Mouse (Mus musculus) CH12.LX (cell line): ENCODE measurements around the gene Tstd2. TPM values are rescaled to one million over a fixed set of nuclear protein-coding genes. Genes with fewer than 3 reads are reported as not detected.

ENCODE experiments used
- DNase-seq: peaks from one replicate; pipeline ENCODE4 v3.0.0-alpha.2; 2013; ENCODE audit errors: extremely low read depth
- H3K27ac ChIP-seq: 2 replicates; pipeline ENCODE4 v1.5.1; 2012; ENCODE audit warnings: low read depth, mild to moderate bottlenecking, control low read depth, moderate library complexity; ENCODE audit not compliant: insufficient read depth
- H3K27me3 ChIP-seq: replicated peaks from 2 replicates; pipeline ENCODE3; 2012; ENCODE audit warnings: inconsistent platforms
- H3K36me3 ChIP-seq, 2 experiments: replicated peaks in 1 of 2; 2 replicates each; pipeline versions ENCODE3 to v1.6.1; 2012; ENCODE audit warnings: inconsistent platforms in 1 of 2, low read length in 1 of 2, mild to moderate bottlenecking in 1 of 2, mixed read lengths in 1 of 2, moderate library complexity in 1 of 2; ENCODE audit not compliant: control insufficient read depth in 1 of 2, insufficient read depth in 1 of 2
- H3K4me1 ChIP-seq, 2 experiments: 2 replicates each; pipeline ENCODE4 v1.6.1; 2012; ENCODE audit warnings: inconsistent platforms in 1 of 2, moderate library complexity in 1 of 2; ENCODE audit not compliant: insufficient read depth in 2 of 2, control insufficient read depth in 1 of 2
- H3K4me2 ChIP-seq: 2 replicates; pipeline ENCODE4 v1.6.1; 2012; ENCODE audit warnings: low read depth, mild to moderate bottlenecking, control low read depth; ENCODE audit not compliant: poor library complexity, insufficient read depth, severe bottlenecking
- H3K4me3 ChIP-seq, 3 experiments: fragments of 150-350 bp in 1 of 3; sonication (generic) in 1 of 3; replicated peaks in 1 of 3; 2 replicates each; pipeline versions ENCODE3 to v1.5.1; 2011 to 2012; ENCODE audit warnings: low read depth in 2 of 3, low read length in 2 of 3, mild to moderate bottlenecking in 2 of 3, moderate library complexity in 2 of 3, control low read depth in 1 of 3, improper control_type of control experiment in 1 of 3, inconsistent platforms in 1 of 3, mixed read lengths in 1 of 3; ENCODE audit not compliant: poor library complexity in 1 of 3
- H3K79me2 ChIP-seq: replicated peaks from 2 replicates; pipeline ENCODE4 v1.6.1; 2012; ENCODE audit warnings: mild to moderate bottlenecking, moderate library complexity; ENCODE audit not compliant: control insufficient read depth, poor library complexity, insufficient read depth, severe bottlenecking; ENCODE audit errors: extremely low read depth
- H3K9ac ChIP-seq: 2 replicates; pipeline ENCODE4 v1.6.1; 2012; ENCODE audit warnings: low read depth, mild to moderate bottlenecking, control low read depth, moderate library complexity; ENCODE audit not compliant: insufficient read depth
- H3K9me3 ChIP-seq: replicated peaks from 2 replicates; pipeline ENCODE3; 2012; ENCODE audit warnings: low read length, inconsistent platforms, mixed read lengths
- BHLHE40 ChIP-seq: IDR thresholded peaks from 2 replicates; pipeline ENCODE4 v1.6.1; 2011; ENCODE audit warnings: mild to moderate bottlenecking, low read depth, low read length, improper control_type of control experiment
- CHD1 ChIP-seq: IDR thresholded peaks from 2 replicates; pipeline ENCODE4 v1.6.1; 2012; ENCODE audit warnings: low read depth, low read length, improper control_type of control experiment, inconsistent platforms
- CHD2 ChIP-seq: IDR thresholded peaks from 2 replicates; pipeline ENCODE4 v1.6.1; 2011; ENCODE audit warnings: low read length, improper control_type of control experiment
- E2F4 ChIP-seq: IDR thresholded peaks from 2 replicates; pipeline ENCODE4 v1.6.1; 2011; ENCODE audit warnings: low read depth, low read length, improper control_type of control experiment; ENCODE audit not compliant: insufficient replicate concordance
- EP300 ChIP-seq: IDR thresholded peaks from 2 replicates; pipeline ENCODE4 v1.6.1; 2011; ENCODE audit warnings: low read length, improper control_type of control experiment
- ETS1 ChIP-seq: conservative IDR thresholded peaks from 2 replicates; pipeline ENCODE4 v1.6.1; 2012; ENCODE audit warnings: low read depth, mild to moderate bottlenecking, inconsistent platforms, low read length, improper control_type of control experiment, moderate library complexity
- GABPA ChIP-seq: IDR thresholded peaks from 2 replicates; pipeline ENCODE4 v1.6.1; 2012; ENCODE audit warnings: low read depth, low read length, improper control_type of control experiment, inconsistent platforms; ENCODE audit not compliant: insufficient replicate concordance
- HCFC1 ChIP-seq: IDR thresholded peaks from 2 replicates; pipeline ENCODE4 v1.6.1; 2012; ENCODE audit warnings: low read depth, mild to moderate bottlenecking, inconsistent platforms, low read length, improper control_type of control experiment
- IRF4 ChIP-seq: IDR thresholded peaks from 2 replicates; pipeline ENCODE4 v1.6.1; 2014; ENCODE audit warnings: low read depth, mild to moderate bottlenecking, inconsistent platforms, low read length, improper control_type of control experiment
- JUN ChIP-seq: IDR thresholded peaks from 2 replicates; pipeline ENCODE4 v1.6.1; 2011; ENCODE audit warnings: low read depth, mild to moderate bottlenecking, low read length, improper control_type of control experiment, moderate library complexity; ENCODE audit not compliant: insufficient read depth
- KAT2A ChIP-seq: IDR thresholded peaks from 2 replicates; pipeline ENCODE4 v1.6.1; 2012; ENCODE audit warnings: low read length, improper control_type of control experiment, inconsistent platforms; ENCODE audit not compliant: insufficient replicate concordance
- MAFK ChIP-seq: IDR thresholded peaks from 2 replicates; pipeline ENCODE4 v1.6.1; 2011; ENCODE audit warnings: low read length, improper control_type of control experiment; ENCODE audit not compliant: insufficient replicate concordance
- MAX ChIP-seq: IDR thresholded peaks from 2 replicates; pipeline ENCODE4 v1.6.1; 2011; ENCODE audit warnings: low read length, improper control_type of control experiment
- MAZ ChIP-seq: IDR thresholded peaks from 2 replicates; pipeline ENCODE4 v1.6.1; 2012; ENCODE audit warnings: low read depth, mild to moderate bottlenecking, inconsistent platforms, low read length, improper control_type of control experiment, moderate library complexity
- MYC ChIP-seq: IDR thresholded peaks from 2 replicates; pipeline ENCODE4 v1.6.1; 2011; ENCODE audit warnings: low read depth, mild to moderate bottlenecking, improper control_type of control experiment, low read length
- PAX5 ChIP-seq: IDR thresholded peaks from 2 replicates; pipeline ENCODE4 v1.6.1; 2012; ENCODE audit warnings: low read length, inconsistent platforms, mixed read lengths
- POLR2AphosphoS2 ChIP-seq: IDR thresholded peaks from 2 replicates; pipeline ENCODE4 v1.6.1; 2011; ENCODE audit warnings: low read depth, low read length, improper control_type of control experiment
- RCOR1 ChIP-seq: conservative IDR thresholded peaks from 2 replicates; pipeline ENCODE4 v1.6.1; 2012; ENCODE audit warnings: low read depth, mild to moderate bottlenecking, inconsistent platforms, low read length, improper control_type of control experiment
- SIN3A ChIP-seq: IDR thresholded peaks from 2 replicates; pipeline ENCODE4 v1.6.1; 2012; ENCODE audit warnings: low read length, improper control_type of control experiment, inconsistent platforms
- SMC3 ChIP-seq: IDR thresholded peaks from 2 replicates; pipeline ENCODE4 v1.6.1; 2011; ENCODE audit warnings: low read depth, low read length, improper control_type of control experiment
- UBTF ChIP-seq: IDR thresholded peaks from 2 replicates; pipeline ENCODE4 v1.6.1; 2012; ENCODE audit warnings: low read depth, mild to moderate bottlenecking, inconsistent platforms, low read length, improper control_type of control experiment, moderate library complexity
- USF2 ChIP-seq: conservative IDR thresholded peaks from 2 replicates; pipeline ENCODE4 v1.6.1; 2011; ENCODE audit warnings: low read depth, low read length, improper control_type of control experiment
- ZKSCAN1 ChIP-seq: IDR thresholded peaks from 2 replicates; pipeline ENCODE4 v1.6.1; 2012; ENCODE audit warnings: low read depth, inconsistent platforms, low read length, improper control_type of control experiment, borderline replicate concordance
- ZMIZ1 ChIP-seq: IDR thresholded peaks from 2 replicates; pipeline ENCODE4 v1.6.1; 2012; ENCODE audit warnings: low read depth, mild to moderate bottlenecking, inconsistent platforms, low read length, improper control_type of control experiment
- ZNF384 ChIP-seq: IDR thresholded peaks from 2 replicates; pipeline ENCODE4 v1.6.1; 2012; ENCODE audit warnings: low read depth, low read length, improper control_type of control experiment, inconsistent platforms
- dilution Hi-C: fragments of 300-500 bp; cut with MboI; formaldehyde crosslinking; loops from 2 replicates; pipeline ENCODE4 v1.14.3; 2020; ENCODE audit warnings: low sequenced_read_pairs; ENCODE audit not compliant: extremely low pct_unique_long_range_greater_than_20kb, extremely low pct_ligation_motif_present
- in situ Hi-C: fragments of 300-500 bp; cut with MboI; formaldehyde crosslinking; loops from 3 replicates; pipeline ENCODE4 v1.14.3; 2019; ENCODE audit warnings: low sequenced_read_pairs, low pct_ligation_motif_present, low pct_unique_long_range_greater_than_20kb, mixed read lengths
- polyA plus RNA-seq: library from polyadenylated mRNA; unstranded; fragments of >175 nt; gene quantifications from 2 replicates; pipeline ENCODE4 v1.2.1, GENCODE M21; 2012; ENCODE audit warnings: low read depth; ENCODE audit not compliant: insufficient read length
- total RNA-seq, 2 experiments: library from RNA; depleted of rRNA; stranded (reverse); fragments of 300-350 nt in 1 of 2; fragments of >200 nt in 1 of 2; gene quantifications; 2 replicates each; pipeline ENCODE4 v1.2.3; 2012 to 2014

Gene Tstd2
- total and polyA plus RNA-seq, 3 experiments: 29.1 to 36.4 (median 30.4) TPM

DNA sequence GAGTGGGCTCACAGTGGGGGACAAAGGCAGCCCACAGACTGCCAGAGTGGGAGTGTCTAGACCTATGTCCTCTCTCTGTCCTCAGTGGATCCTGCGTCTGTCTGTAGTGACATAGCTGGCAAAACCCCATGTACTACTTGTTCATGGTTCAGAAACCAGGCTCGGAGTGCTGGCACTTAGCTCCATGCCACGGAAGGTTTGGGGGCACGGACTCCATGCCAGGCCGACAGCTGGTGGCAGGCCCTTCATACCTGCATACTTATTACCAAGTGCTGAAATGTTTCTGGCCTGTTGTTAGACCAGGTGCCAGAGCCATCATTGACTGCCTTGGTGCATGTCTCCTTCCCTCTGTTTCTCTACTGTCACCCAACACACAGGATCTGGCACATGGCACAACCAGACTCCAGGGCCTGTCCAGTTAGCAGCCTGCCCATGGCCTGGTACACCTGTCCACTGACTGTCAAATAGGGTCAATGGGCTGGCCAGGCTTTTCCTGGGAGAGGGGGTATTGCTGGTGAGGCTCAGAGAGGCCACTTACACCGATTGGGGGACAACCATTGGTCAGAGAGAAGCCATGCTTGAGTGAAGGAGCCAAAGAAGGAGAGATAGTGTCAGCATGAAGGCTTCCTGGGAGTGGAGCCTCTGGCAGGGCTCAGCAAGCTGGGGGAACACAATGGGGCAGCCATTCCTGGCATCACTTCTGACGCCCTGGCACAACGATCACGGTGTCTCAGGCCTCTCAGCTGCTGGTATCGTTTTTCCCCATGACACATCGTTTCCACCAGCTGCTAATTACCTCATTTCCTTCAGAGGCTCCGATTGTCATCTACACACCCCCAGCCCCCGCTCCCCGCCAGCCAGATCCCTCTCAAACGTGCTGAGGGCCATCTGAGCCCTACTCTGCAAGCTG, 43.3 kb downstream of the Tstd2 start (continued):
- TF ChIP-seq MYC (no peak), MAZ (0 out of 2 replicates have a peak, but pooled peaks have one; percentile 64), UBTF (no peak), KAT2A (no peak), JUN (peak; percentile 98), MAFK (no peak), PAX5 (no peak), CHD1 (no peak), E2F4 (no peak), POLR2AphosphoS2 (no peak), USF2 (no peak), ETS1 (peak; percentile 100), GABPA (no peak), CHD2 (peak; percentile 74), IRF4 (peak; percentile 81), MAX (no peak), RCOR1 (no peak), ZMIZ1 (no peak)

DNA sequence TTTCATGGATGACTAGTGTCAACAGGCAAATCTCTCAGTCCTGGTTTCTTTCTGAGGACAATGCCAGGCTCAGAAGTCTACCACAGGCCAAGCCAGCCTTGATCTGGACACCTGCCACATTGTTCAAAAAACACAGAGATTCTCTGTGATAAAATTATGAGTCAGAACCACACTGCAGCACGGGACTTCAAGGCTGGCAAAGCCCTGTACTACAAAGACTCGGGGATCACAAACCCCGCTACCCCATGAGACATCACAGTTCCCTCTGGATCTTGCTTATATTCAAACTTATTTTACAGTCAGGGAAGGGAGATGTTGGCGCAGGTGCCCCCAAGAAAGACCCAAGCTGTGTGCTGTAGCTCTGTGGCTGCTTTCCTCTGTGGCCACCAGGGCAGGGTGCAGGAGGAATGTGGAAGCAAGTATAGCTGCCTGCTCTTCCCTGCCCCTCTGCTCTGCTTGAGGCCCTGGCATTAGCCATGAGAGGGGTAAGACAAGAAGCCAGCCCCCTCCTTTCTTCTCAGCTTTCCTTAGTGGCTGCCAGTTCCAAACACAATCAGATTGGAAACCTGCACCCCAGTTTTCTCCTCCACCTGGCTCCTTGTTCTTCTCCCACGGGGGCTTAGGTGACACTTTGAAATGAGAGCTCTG, 45.9 kb downstream of the Tstd2 start:
- no peak overlapping the region for H3K4me3 ChIP-seq
- H3K9ac ChIP-seq: no peak overlapping the region
- H3K4me1 ChIP-seq: peaks cover 20 to 41% of the 10 kb centered on the region in 2 experiments
- H3K27me3 ChIP-seq: no peaks in the 10 kb centered on the region
- peaks cover 0 to 14% of the 10 kb centered on the region in 2 experiments for H3K36me3 ChIP-seq
- TF ChIP-seq HCFC1 (no peak), ZMIZ1 (no peak), SMC3 (no peak), ZNF384 (no peak), SIN3A (no peak), CHD2 (no peak), MAFK (no peak), E2F4 (no peak), CHD1 (no peak), BHLHE40 (no peak), MAX (no peak), MAZ (no peak), IRF4 (no peak), JUN (no peak), ZKSCAN1 (no peak), EP300 (no peak)
- dilution Hi-C loops (no loop called here), in situ Hi-C loops (no loop called here)
- no peak overlapping the region for H3K4me2 ChIP-seq
- no peak overlapping the region for H3K27ac ChIP-seq
- H3K9me3 ChIP-seq: no peaks in the 10 kb centered on the region
- H3K79me2 ChIP-seq: no peaks in the 10 kb centered on the region
- no peak for DNase-seq
